Mouse (Mus musculus) liver, embryonic 14.5 days (tissue): ENCODE measurements around the gene Rabep2. TPM values are rescaled to one million over a fixed set of nuclear protein-coding genes. Genes with fewer than 3 reads are reported as not detected.

Experiments
- ATAC-seq: fragments of 200-750 bp; cut with Nextera tagmentation; 2 replicates; pipeline ENCODE4 v1.8.0; 2017; ENCODE audit warnings: moderate number of reproducible peaks, mild to moderate bottlenecking, moderate library complexity; ENCODE audit not compliant: insufficient read depth
- DNase-seq, 3 experiments: peaks; one replicate each; pipeline ENCODE4 v3.0.0-alpha.2; 2012 to 2013; ENCODE audit warnings: low read depth in 3 of 3, low spot score in 3 of 3
- H3K27ac ChIP-seq: fragments of 300-500 bp; sonication (generic); 2 replicates; pipeline ENCODE4 v1.5.1; 2014; ENCODE audit warnings: moderate library complexity, mild to moderate bottlenecking, control low read depth, inconsistent platforms
- H3K27me3 ChIP-seq: fragments of 300-500 bp; sonication (generic); 2 replicates; pipeline ENCODE4 v1.6.1; 2014; ENCODE audit warnings: mild to moderate bottlenecking, low read length, moderate library complexity; ENCODE audit not compliant: control insufficient read depth, insufficient read depth
- H3K36me3 ChIP-seq: fragments of 300-500 bp; sonication (generic); replicated peaks from 2 replicates; pipeline ENCODE4 v1.6.1; 2014; ENCODE audit warnings: low read depth; ENCODE audit not compliant: control insufficient read depth, insufficient read depth
- H3K4me1 ChIP-seq, 2 experiments: fragments of 200-500 bp in 1 of 2; fragments of 300-500 bp in 1 of 2; sonication (generic) in 1 of 2; replicated peaks; 2 replicates each; pipeline ENCODE4 v1.6.1; 2012 to 2014; ENCODE audit warnings: antibody characterized with exemption in 1 of 2, inconsistent platforms in 1 of 2, low read length in 1 of 2; ENCODE audit not compliant: control insufficient read depth in 2 of 2, insufficient read depth in 2 of 2
- H3K4me2 ChIP-seq: fragments of 300-500 bp; sonication (generic); 2 replicates; pipeline ENCODE4 v1.6.1; 2014; ENCODE audit warnings: low read depth, mild to moderate bottlenecking, control low read depth, moderate library complexity
- H3K4me3 ChIP-seq, 2 experiments: fragments of 200-500 bp in 1 of 2; fragments of 300-500 bp in 1 of 2; sonication (generic) in 1 of 2; 2 replicates each; pipeline ENCODE4 v1.5.1; 2012 to 2014; ENCODE audit warnings: low read depth in 2 of 2, low read length in 2 of 2, mild to moderate bottlenecking in 2 of 2, control low read depth in 1 of 2, inconsistent platforms in 1 of 2, moderate library complexity in 1 of 2; ENCODE audit not compliant: insufficient read depth in 1 of 2
- H3K9ac ChIP-seq: fragments of 300-500 bp; sonication (generic); replicated peaks from 2 replicates; pipeline ENCODE4 v1.6.1; 2014; ENCODE audit warnings: mild to moderate bottlenecking, control low read depth, moderate library complexity
- H3K9me3 ChIP-seq: fragments of 300-500 bp; sonication (generic); 2 replicates; pipeline ENCODE4 v1.6.1; 2016; ENCODE audit warnings: low read length, mixed read lengths; ENCODE audit not compliant: control insufficient read depth
- CTCF ChIP-seq: IDR thresholded peaks from 2 replicates; pipeline ENCODE4 v1.5.1; 2016; ENCODE audit warnings: antibody characterized with exemption, low read depth, control low read depth
- EP300 ChIP-seq: IDR thresholded peaks from 2 replicates; pipeline ENCODE4 v1.6.1; 2016; ENCODE audit warnings: antibody characterized with exemption, low read depth
- WGBS: fragments of 180-500 bp; shearing (Covaris S2); extraction: QIAGEN DNeasy Blood & Tissue Kit; methylation state at CpG from one replicate; pipeline ENCODE4 v1.1.7; 2014; ENCODE audit not compliant: insufficient replicate concordance; 5-methylcytosine and 5-hydroxymethylcytosine counted together
- polyA plus RNA-seq, 2 experiments: library from polyadenylated mRNA; depleted of rRNA in 1 of 2; stranded (reverse) in 1 of 2; unstranded in 1 of 2; fragments of >200 nt; fragmentation: Nextera tagmentation in 1 of 2; extraction: Ambion mirVana in 1 of 2; gene quantifications; 2 replicates each; pipeline versions ENCODE4 v1.2.1 to v1.2.3; 2012 to 2014

Rabep2 gene
- polyA plus RNA-seq, 2 experiments: 4.4 to 4.6 TPM

DNA sequence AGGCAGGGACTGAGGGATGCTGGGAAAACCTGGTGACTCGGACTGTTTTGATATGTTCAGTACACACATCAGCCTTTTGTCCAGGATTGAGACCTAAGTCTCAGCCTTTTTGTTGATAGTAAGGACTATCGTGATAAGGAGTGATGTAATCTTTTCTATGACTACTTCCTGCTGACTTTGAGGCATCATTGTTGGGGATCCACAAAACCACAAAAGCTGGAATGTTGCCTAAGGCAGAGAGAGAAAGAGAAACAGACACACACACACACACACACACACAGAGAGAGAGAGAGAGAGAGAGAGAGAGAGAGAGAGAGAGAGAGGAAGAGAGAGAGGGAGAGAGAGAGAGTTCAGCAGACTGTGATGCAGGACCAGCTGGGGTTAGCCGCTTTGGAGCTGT lies 10.1 kb upstream of the Rabep2 start:
- no peak for ATAC-seq
- TF ChIP-seq CTCF (no peak), EP300 (no peak)
- Histone ChIP-seq H3K9ac (no peak overlapping the region), H3K36me3 (no peaks in the 10 kb centered on the region), H3K4me3 (no peak overlapping the region), H3K4me2 (no peak overlapping the region), H3K27ac (no peak overlapping the region), H3K4me1 (peaks cover 0 to 4% of the 10 kb centered on the region in 2 experiments; a peak in 2 of 4 replicates), H3K9me3 (no peaks in the 10 kb centered on the region), H3K27me3 (no peaks in the 10 kb centered on the region)
- 46% methylated on average over 3 of the region's 3 CpGs for WGBS
- DNase-seq: no peak

DNA sequence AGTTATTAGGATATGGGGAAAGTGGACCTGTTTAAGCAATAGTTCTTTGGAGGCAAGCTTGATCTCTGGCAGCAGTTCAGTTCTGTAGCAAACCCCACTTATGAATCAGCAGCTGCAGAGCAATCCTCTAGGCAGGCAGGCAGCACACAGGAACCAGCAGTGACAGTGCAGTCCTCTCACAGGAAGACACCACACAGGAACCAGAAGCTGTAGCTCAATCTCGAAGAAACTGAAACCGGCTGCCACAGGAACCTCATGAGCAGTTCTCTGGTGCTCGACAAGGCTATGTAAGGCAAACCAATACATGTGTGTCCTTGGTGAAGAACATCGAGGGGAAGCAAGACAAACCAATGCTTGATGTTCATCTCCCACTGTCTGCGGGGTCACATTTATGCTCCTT lies 6.8 kb upstream of the Rabep2 start:
- ATAC-seq: no peak
- TF ChIP-seq CTCF: no peak
- TF ChIP-seq EP300: no peak
- WGBS: 47% methylated on average over 5 of the region's 5 CpGs

DNA sequence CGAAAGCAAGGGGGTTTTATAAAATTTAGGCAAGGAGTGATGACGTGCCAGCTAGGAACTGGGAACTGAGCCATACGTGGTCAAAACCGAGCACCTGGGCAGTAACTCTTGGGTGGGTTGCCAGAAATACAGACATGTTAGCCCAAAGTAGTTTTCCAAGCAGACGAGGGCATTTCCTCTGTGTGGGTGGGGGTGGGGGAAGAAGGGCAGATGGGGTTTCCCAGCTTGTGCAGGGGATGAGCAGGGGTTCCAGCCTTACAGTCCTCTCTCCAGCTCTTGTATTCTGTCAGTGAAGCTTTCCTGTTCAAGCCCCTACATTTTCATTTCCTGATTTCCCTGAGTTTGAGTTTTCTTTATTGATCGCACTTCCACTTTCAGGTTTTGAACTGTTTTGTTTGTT lies 4.4 kb upstream of the Rabep2 start:
- H3K36me3 ChIP-seq: no peaks in the 10 kb centered on the region
- DNase-seq (no peak), ATAC-seq (no peak)
- no peak overlapping the region for H3K27ac ChIP-seq
- WGBS: 67% methylated on average over 6 of the region's 6 CpGs
- TF ChIP-seq CTCF: no peak
- H3K9ac ChIP-seq: no peak overlapping the region
- H3K4me2 ChIP-seq: no peak overlapping the region
- H3K27me3 ChIP-seq: no peaks in the 10 kb centered on the region
- no peaks in the 10 kb centered on the region for H3K9me3 ChIP-seq
- H3K4me1 ChIP-seq: peaks cover 7 to 9% of the 10 kb centered on the region in 2 experiments
- H3K4me3 ChIP-seq: no peak overlapping the region

More for the DNA sequence above, 6.8 kb upstream of the Rabep2 start:
- H3K27ac ChIP-seq: no peak overlapping the region
- no peak overlapping the region for H3K4me2 ChIP-seq
- no peaks in the 10 kb centered on the region for H3K27me3 ChIP-seq
- peaks cover 0 to under 1% of the 10 kb centered on the region in 2 experiments; a peak in 1 of 4 replicates for H3K4me1 ChIP-seq
- DNase-seq: no peak
- no peak overlapping the region for H3K9ac ChIP-seq
- no peak overlapping the region for H3K4me3 ChIP-seq
- H3K9me3 ChIP-seq: no peaks in the 10 kb centered on the region
- no peaks in the 10 kb centered on the region for H3K36me3 ChIP-seq

DNA sequence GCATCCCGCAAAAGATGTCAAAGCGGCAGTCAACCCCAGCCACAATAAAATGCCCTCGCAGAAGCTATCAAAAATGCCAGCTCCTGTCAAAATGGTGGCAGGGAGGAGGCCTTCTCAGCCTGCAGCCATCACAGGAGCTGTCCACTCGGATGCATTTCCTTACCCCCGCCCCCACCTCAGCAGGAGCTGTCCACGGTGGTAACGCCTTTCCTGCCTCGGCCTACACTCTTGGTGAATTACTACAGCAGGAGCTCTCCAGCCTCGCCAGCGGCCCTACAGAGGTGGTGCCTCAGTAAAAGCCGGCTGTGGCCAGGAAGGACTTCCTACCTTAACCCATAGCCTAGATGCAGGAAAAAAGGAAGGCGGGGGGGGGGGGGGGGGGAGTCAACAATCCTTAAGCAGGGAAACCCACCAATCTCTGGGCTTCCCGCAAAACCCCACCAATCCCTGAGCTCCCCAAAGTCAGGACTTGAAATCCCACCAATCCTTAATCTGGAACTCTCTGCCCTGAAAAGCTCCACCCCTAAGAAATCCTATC lies 1.2 kb upstream of the Rabep2 start:
- DNase-seq (no peak), ATAC-seq (no peak)
- no peaks in the 10 kb centered on the region for H3K9me3 ChIP-seq
- no peaks in the 10 kb centered on the region for H3K36me3 ChIP-seq
- no peak overlapping the region for H3K27ac ChIP-seq
- H3K27me3 ChIP-seq: no peaks in the 10 kb centered on the region
- WGBS: 52% methylated on average over 12 of the region's 13 CpGs
- no peak for TF ChIP-seq EP300
- TF ChIP-seq CTCF: no peak
- no peak overlapping the region for H3K4me2 ChIP-seq
- no peak overlapping the region for H3K4me3 ChIP-seq
- H3K4me1 ChIP-seq: peaks cover 7 to 13% of the 10 kb centered on the region in 2 experiments
- no peak overlapping the region for H3K9ac ChIP-seq

DNA sequence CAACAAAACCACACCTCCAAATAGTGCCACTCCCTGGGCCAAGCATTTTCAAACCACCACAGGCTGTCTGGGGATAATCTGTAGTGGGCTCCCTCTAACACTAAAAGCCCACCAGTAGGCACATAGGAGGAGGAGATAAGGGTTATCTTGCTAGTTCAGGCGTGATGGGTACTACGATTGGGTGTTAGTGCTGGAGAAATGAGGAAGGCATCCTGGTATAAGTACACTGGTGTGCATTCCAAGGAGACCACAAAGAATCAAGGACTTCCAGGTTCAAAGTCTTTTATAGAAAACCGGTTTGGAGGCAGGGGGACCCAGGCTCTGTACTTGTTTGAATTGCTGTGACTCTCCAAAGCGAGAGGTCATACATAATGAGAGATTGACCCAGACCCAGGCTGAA lies 405 bp upstream of the Rabep2 start:
- DNase-seq: peak; percentile 35 to 53 (median 46)
- TF ChIP-seq EP300 (peak; percentile 54; the same call in 1 of the 2 replicates), CTCF (no peak)
- Histone ChIP-seq H3K9ac (peak overlapping the region; percentile 72), H3K4me1 (peaks cover 7 to 13% of the 10 kb centered on the region in 2 experiments), H3K36me3 (no peaks in the 10 kb centered on the region), H3K27me3 (no peaks in the 10 kb centered on the region), H3K27ac (no peak overlapping the region), H3K9me3 (no peaks in the 10 kb centered on the region), H3K4me2 (peak overlapping the region; percentile 96), H3K4me3 (peak overlapping the region; percentile 70 to 71)
- ATAC-seq: peak; percentile 34
- 6% methylated on average over 4 of the region's 4 CpGs for WGBS
